In genomic region chr4:134853259-134853636, GRCm38 (mm10) we compare ENCODE assay signal across 7 mouse cellular contexts. TPM values are rescaled to one million over a fixed set of nuclear protein-coding genes. Genes with fewer than 3 reads are reported as not detected.
DNase-seq lines count a peak whose midpoint lies in the region; ATAC-seq lines count a peak whose summit lies in the region.

Gene Maco1 (minus strand): TSS chr4:134853345.

- peak within 1 kb of the TSS; percentile 85 for H3K9ac ChIP-seq in intestine, embryonic 16.5 days (ENCODE audit: low read depth, low read length)
- peak within 1 kb of the TSS; percentile 96 for H3K9ac ChIP-seq in midbrain, embryonic 11.5 days (ENCODE audit: low read length)

- peak within 1 kb of the TSS; percentile 88 for H3K27ac ChIP-seq in intestine, embryonic 16.5 days (ENCODE audit: low read length)
- H3K27ac ChIP-seq in midbrain, embryonic 11.5 days (ENCODE audit: low read depth, low read length), result peak within 1 kb of the TSS; percentile 86

- no peaks in the 10 kb centered on the region for H3K36me3 ChIP-seq in intestine, embryonic 16.5 days (ENCODE audit: control insufficient read depth, insufficient read depth, low read length)
- H3K36me3 ChIP-seq in midbrain, embryonic 11.5 days (ENCODE audit: control insufficient read depth, insufficient read depth, low read length), result no peaks in the 10 kb centered on the region

- peak within 1 kb of the TSS; percentile 86 for H3K4me2 ChIP-seq in intestine, embryonic 16.5 days (ENCODE audit: low read depth, low read length)
- peak within 1 kb of the TSS; percentile 80 for H3K4me2 ChIP-seq in midbrain, embryonic 11.5 days

- ATAC-seq in intestine, embryonic 16.5 days, result peak; percentile 97
- peak; percentile 98 for ATAC-seq in midbrain, embryonic 11.5 days (ENCODE audit: low FRiP score)

- peak; percentile 100 for DNase-seq in adrenal gland, adult 18-20 months (ENCODE audit: low spot score in 2 of 2)
- DNase-seq in embryo, embryonic 10.5 days (ENCODE audit: low spot score), result peak; percentile 99
- DNase-seq in gastrocnemius, postnatal 25 days, result peak; percentile 100
- DNase-seq in left cerebral cortex, postnatal 36 days (ENCODE audit: low spot score in 2 of 2), result peak; percentile 100
- peak; percentile 100 for DNase-seq in midbrain, embryonic 11.5 days (ENCODE audit: low spot score, missing footprints)
- peak; percentile 98 for DNase-seq in skeletal muscle tissue, adult 2 months (ENCODE audit: low read depth, low spot score)

- no peaks in the 10 kb centered on the region for H3K27me3 ChIP-seq in intestine, embryonic 16.5 days (replicated peaks; ENCODE audit: control insufficient read depth, insufficient read depth, low read length)
- H3K27me3 ChIP-seq in midbrain, embryonic 11.5 days (ENCODE audit: control insufficient read depth, insufficient read depth, low read length), result peaks cover 5% of the 10 kb centered on the region; the same call in 1 of the 2 replicates

- intact Hi-C loops in left cerebral cortex, postnatal 36 days (cut with DNase I), result no loop called here

- no peaks in the 10 kb centered on the region for H3K9me3 ChIP-seq in intestine, embryonic 16.5 days (ENCODE audit: control insufficient read depth, low read length)
- no peaks in the 10 kb centered on the region for H3K9me3 ChIP-seq in midbrain, embryonic 11.5 days (ENCODE audit: control insufficient read depth, low read length)

- peaks cover 13% of the 10 kb centered on the region for H3K4me1 ChIP-seq in intestine, embryonic 16.5 days (ENCODE audit: control insufficient read depth, insufficient read depth, low read length)
- peaks cover 12% of the 10 kb centered on the region for H3K4me1 ChIP-seq in midbrain, embryonic 11.5 days (ENCODE audit: control insufficient read depth, insufficient read depth, low read length)

- H3K4me3 ChIP-seq in intestine, embryonic 16.5 days (ENCODE audit: low read length), result peak within 1 kb of the TSS; percentile 93
- H3K4me3 ChIP-seq in midbrain, embryonic 11.5 days (ENCODE audit: low read depth, low read length), result peak within 1 kb of the TSS; percentile 84

- WGBS in intestine, embryonic 16.5 days, result under 1% methylated on average over 36 of the region's 38 CpGs
- WGBS in midbrain, embryonic 11.5 days, result under 1% methylated on average over 37 of the region's 38 CpGs

RNA-seq across cellular contexts. Expression of gene Maco1, which starts in this region (rescaled TPM):
- total RNA-seq in adrenal gland, adult 18-20 months (2021), result 10 to 100 TPM; 33.5 to 36.0 TPM
- total RNA-seq in gastrocnemius, postnatal 25 days (2021), result 10 to 100 TPM; 10.6 to 15.4 TPM
- polyA plus RNA-seq in intestine, embryonic 16.5 days (2015; fragmentation: Nextera tagmentation; extraction: Ambion mirVana), result 22.5 and 25.7 TPM in 2 replicates
- 10 to 100 TPM; 49.7 to 56.6 TPM for total RNA-seq in left cerebral cortex, postnatal 36 days (2021)
- polyA plus RNA-seq in midbrain, embryonic 11.5 days (2014; fragmentation: Nextera tagmentation; extraction: Ambion mirVana), result 45.6 and 51.7 TPM in 2 replicates

Comparison
In these comparisons a context has a peak if more than half of its experiments do, and no peak if none do; other contexts are left out.
1. Peak in every context shown above with its lines: DNase-seq, ATAC-seq, H3K4me3 ChIP-seq and H3K27ac ChIP-seq.